Mouse (Mus musculus): ENCODE data around the gene Mad1l1. TPM values are rescaled to one million over a fixed set of nuclear protein-coding genes. Genes with fewer than 3 reads are reported as not detected.

Gene Mad1l1
- polyA plus RNA-seq, 1 experiment from 2014 or later, result 31.8 TPM

DNA sequence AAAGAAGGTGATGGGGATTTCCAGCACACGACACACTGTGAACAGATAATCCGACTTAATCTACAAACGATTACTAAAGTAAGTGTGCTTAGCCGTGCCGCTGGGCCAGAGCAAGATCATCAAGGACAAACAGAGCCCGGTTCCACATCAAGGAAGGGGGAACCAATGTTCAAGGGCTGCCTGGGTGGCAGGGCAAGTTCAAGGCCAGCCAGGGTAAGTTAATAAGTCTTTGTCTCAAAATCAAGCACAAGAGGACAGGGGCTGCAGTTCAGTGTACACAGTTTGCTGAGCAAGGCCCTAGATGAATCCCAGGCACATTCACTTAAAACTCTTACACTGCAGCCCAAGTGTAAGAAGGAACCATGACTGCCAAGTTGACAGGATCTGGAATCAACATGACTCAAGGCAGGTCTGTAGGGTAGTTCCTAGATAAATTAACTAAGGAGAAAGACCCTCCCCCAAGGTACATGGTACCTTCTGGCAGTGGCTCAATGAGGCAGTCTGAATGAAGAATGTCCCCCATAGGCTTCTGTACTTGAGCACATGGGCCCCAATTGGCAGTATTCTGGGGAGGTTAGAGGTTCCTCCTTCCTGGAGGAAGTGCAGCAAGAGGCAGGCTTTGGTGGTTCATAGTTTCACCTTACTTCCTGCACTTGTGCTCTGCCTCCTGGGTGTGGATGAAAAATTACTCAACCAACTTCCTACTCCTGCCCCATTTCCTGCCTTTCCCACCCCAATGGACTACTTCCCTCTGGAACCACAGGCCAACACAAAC, 159.1 kb downstream of the Mad1l1 start:
- Histone ChIP-seq H3K9me3 (no peaks in the 10 kb centered on the region), H3K27ac (replicated peaks) (no peak overlapping the region), H3K27me3 (no peaks in the 10 kb centered on the region), H3K4me2 (no peak overlapping the region), H3K36me3 (no peaks in the 10 kb centered on the region), H3K9ac (no peak overlapping the region), H3K4me1 (replicated peaks) (no peaks in the 10 kb centered on the region; the same call in 1 of the 2 replicates), H3K4me3 (no peak overlapping the region)
- no peak for ATAC-seq (ENCODE audit: low read depth)
- 89% methylated on average over 6 of the region's 6 CpGs for WGBS

DNA sequence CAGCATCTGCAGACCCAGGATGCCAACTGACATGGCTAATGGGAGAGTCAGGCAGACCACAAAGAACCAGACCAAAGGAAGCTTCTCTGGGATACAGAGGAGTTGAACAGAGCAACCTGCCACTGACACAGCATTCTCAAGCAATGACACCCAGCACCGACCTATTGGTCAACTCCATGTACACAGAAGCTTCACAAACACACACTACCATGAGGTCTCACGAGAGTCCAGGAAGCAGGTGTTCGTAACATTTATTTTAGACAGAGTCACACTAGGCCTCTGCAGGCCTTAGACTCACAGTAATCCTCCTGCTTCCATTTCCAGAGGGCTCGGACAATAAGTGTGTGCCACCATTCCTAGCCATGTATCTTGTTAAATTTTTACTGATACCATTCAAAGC, 162.3 kb downstream of the Mad1l1 start:
- no peak overlapping the region for H3K4me2 ChIP-seq
- no peak overlapping the region for H3K9ac ChIP-seq
- H3K27me3 ChIP-seq, result no peaks in the 10 kb centered on the region
- 93% methylated on average over 4 of the region's 4 CpGs for WGBS
- H3K9me3 ChIP-seq, result no peaks in the 10 kb centered on the region
- H3K27ac ChIP-seq (replicated peaks), result no peak overlapping the region
- H3K4me3 ChIP-seq, result no peak overlapping the region
- H3K36me3 ChIP-seq, result no peaks in the 10 kb centered on the region
- ATAC-seq (ENCODE audit: low read depth), result no peak
- peaks cover 4% of the 10 kb centered on the region; the same call in 1 of the 2 replicates for H3K4me1 ChIP-seq (replicated peaks)

DNA sequence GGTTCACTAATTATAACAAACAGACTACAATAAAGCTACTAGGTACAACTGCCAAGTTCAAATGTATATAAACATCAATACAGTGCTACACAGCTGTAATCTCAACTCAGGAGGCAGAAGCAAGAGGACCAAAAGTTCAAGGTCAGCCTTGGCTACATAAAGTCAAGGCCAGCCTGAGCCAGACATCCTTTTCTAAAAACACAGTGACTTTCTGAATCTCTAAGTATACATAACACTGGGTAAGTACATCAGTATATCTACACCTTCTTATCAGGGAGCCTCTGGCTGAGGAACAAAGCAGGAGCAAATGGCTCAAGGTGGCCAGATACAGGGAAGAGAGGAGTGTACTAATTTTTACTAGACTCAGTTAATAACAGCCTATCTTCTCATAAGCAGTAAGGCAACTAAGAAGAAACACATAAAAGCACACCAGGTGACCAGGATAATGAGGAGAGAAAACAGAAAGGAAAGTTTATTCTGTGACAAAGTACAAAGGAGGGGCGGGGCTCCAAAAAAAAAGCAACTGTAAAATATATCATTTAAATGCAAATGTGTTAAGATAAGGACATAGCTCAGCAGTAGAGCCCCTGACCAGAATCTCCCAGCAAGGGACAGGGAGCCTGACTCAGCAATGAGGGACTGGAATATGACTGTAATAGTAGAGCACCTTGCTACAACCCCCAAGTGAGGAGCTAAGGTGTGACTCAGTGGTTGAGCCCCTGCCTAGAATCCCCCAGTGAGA, 163.3 kb downstream of the Mad1l1 start:
- no peaks in the 10 kb centered on the region for H3K36me3 ChIP-seq
- no peaks in the 10 kb centered on the region for H3K9me3 ChIP-seq
- no peak overlapping the region for H3K4me3 ChIP-seq
- peaks cover 4% of the 10 kb centered on the region; the same call in 1 of the 2 replicates for H3K4me1 ChIP-seq (replicated peaks)
- H3K9ac ChIP-seq, result no peak overlapping the region
- H3K27ac ChIP-seq (replicated peaks), result no peak overlapping the region
- no peaks in the 10 kb centered on the region for H3K27me3 ChIP-seq
- no peak overlapping the region for H3K4me2 ChIP-seq
- 87% methylated on average over 1 of the region's 1 CpGs for WGBS
- no peak for ATAC-seq (ENCODE audit: low read depth)

DNA sequence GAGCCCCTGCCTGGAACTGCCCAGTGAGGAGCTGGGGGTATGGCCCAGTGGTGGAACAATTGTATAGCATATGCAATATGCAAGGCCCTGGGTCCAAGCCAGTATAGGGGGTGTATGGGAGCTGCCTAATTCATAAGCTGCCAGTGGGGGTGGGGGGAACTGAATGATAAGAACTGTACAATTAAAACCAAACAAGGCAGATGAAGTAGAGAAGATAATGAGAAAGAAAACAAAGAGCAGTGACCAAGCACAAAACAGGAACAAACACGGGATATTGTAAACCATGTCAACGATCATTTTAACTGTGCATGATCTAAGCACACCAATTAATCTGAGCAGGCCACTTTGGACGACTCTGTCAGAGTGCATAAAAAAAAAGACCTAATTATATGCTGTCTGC, 167.2 kb downstream of the Mad1l1 start:
- Histone ChIP-seq H3K9me3 (no peaks in the 10 kb centered on the region), H3K9ac (no peak overlapping the region), H3K27me3 (no peaks in the 10 kb centered on the region), H3K4me1 (replicated peaks) (peaks cover 29% of the 10 kb centered on the region), H3K4me2 (no peak overlapping the region), H3K4me3 (no peak overlapping the region), H3K27ac (replicated peaks) (no peak overlapping the region), H3K36me3 (no peaks in the 10 kb centered on the region)
- WGBS, result 83% methylated on average over 3 of the region's 3 CpGs
- no peak for ATAC-seq (ENCODE audit: low read depth)

DNA sequence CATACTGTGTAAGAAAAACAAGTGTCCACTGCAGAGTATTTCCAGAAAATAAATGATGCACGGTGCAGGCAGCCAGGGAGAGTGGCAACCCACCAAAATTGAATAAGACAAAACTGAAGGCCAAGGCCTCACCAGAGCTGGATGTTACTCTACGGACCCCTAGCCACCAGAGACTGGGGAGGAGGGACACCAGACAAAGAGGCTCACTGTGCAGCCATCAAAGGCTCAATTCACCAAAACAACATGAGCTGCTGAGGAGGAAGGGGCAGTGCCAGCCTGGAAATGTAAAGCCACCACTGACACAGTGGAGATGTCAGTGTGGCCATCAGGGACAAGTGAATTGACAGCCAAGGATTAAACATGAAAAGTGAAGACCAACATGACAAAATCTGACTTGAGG, 169.5 kb downstream of the Mad1l1 start:
- peak; percentile 49 for ATAC-seq (ENCODE audit: low read depth)
- WGBS, result 27% methylated on average over 2 of the region's 2 CpGs
- H3K4me3 ChIP-seq, result no peak overlapping the region
- H3K9me3 ChIP-seq, result no peaks in the 10 kb centered on the region
- peaks cover 35% of the 10 kb centered on the region for H3K4me1 ChIP-seq (replicated peaks)
- H3K9ac ChIP-seq, result no peak overlapping the region
- no peaks in the 10 kb centered on the region for H3K36me3 ChIP-seq
- H3K27ac ChIP-seq (replicated peaks), result peak overlapping the region; percentile 63
- no peak overlapping the region for H3K4me2 ChIP-seq
- no peaks in the 10 kb centered on the region for H3K27me3 ChIP-seq

DNA sequence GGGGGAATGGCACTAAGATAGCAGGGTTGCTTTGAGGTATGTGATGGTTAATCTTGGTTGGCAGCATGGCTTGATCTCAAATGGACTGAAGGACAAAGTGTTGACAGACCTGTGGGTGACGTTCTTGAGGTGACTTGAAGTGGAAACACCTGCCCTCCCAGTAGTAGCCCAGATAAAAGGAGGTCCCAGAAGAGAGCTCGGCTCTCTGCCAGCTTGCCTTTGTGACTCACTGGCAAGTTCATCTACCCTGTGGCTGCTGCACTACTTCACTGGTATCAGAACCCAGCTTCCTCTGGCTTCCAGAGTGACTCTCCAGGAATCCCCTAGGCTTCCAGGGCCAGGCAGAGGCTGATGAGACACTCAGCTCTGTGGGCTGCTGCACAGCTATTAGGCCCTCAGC, 170.2 kb downstream of the Mad1l1 start:
- Histone ChIP-seq H3K36me3 (no peaks in the 10 kb centered on the region), H3K4me3 (no peak overlapping the region), H3K9ac (no peak overlapping the region), H3K27ac (replicated peaks) (peak overlapping the region; percentile 63), H3K4me2 (no peak overlapping the region), H3K4me1 (replicated peaks) (peaks cover 42% of the 10 kb centered on the region), H3K27me3 (no peaks in the 10 kb centered on the region), H3K9me3 (no peaks in the 10 kb centered on the region)
- WGBS, result 52% methylated on average over 2 of the region's 2 CpGs
- 0 out of 2 replicates have a peak, but pooled peaks have one; percentile 37 for ATAC-seq (ENCODE audit: low read depth)

DNA sequence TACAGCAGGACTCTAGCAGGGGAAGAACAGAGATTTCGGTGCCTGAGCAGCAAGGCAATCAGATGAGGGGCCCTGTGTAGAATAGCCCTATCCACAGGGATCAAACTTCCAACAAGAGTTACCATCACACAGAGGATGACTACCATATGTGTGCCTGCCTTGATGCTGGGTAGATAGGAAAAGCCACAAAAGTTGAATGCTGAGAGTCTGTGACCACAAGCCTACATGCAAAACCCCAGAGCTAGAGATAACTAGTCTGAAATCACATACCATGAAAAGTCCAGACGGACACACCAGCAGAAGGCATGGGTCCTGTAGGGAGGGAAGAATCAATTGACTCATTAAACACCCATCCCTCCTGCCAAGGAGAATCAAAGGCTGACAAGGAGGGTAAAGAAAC, 170.7 kb downstream of the Mad1l1 start:
- 87% methylated on average over 2 of the region's 2 CpGs for WGBS
- Histone ChIP-seq H3K27ac (replicated peaks) (no peak overlapping the region), H3K4me1 (replicated peaks) (peaks cover 41% of the 10 kb centered on the region), H3K9me3 (no peaks in the 10 kb centered on the region), H3K36me3 (no peaks in the 10 kb centered on the region), H3K4me2 (no peak overlapping the region), H3K27me3 (no peaks in the 10 kb centered on the region), H3K9ac (no peak overlapping the region), H3K4me3 (no peak overlapping the region)
- no peak for ATAC-seq (ENCODE audit: low read depth)

DNA sequence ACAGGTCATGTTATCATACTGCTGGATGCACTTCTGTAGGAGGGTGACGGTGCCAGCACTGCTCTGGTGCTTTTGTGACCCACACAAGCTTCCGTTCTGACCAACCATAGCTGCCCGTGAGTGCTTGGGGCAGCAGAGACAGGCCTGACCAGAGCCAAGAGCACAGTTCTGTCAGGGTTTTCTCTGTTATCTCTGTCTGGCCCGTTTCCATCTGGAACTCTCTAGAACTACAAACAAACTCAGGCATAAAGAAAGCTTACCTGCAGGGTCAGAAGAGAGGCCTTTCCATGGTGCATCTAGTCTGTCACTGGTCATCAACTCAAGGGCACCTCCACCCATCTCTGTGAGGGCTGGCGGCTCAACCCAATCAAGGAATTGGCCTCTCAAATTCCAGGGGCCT, 171.2 kb downstream of the Mad1l1 start:
- H3K4me3 ChIP-seq, result no peak overlapping the region
- H3K27ac ChIP-seq (replicated peaks), result no peak overlapping the region
- no peaks in the 10 kb centered on the region for H3K27me3 ChIP-seq
- no peak overlapping the region for H3K4me2 ChIP-seq
- 94% methylated on average over 5 of the region's 5 CpGs for WGBS
- no peak for ATAC-seq (ENCODE audit: low read depth)
- H3K9me3 ChIP-seq, result no peaks in the 10 kb centered on the region
- H3K4me1 ChIP-seq (replicated peaks), result peaks cover 38% of the 10 kb centered on the region
- H3K9ac ChIP-seq, result no peak overlapping the region
- H3K36me3 ChIP-seq, result no peaks in the 10 kb centered on the region

DNA sequence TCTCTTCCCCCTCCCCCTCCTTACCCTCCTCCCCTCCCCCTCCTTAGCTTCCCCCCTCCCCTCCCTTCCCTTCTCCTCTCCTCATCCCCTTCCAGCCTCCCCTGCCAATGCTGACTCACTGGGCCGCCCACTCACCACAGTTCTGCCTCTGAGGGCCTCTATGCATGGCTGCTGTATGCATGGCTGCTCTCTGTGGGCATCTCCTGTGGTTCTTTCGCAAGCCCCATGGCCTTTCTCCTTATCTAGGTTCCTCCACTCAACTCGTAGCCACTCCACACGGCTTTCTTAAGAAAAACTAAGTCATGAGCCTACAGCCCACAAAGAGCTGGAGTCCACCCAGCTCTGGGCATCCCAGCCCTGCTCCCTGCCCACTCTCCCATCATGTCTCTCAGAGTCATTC, 172.1 kb downstream of the Mad1l1 start:
- Histone ChIP-seq H3K27ac (replicated peaks) (no peak overlapping the region), H3K9ac (no peak overlapping the region), H3K4me3 (no peak overlapping the region), H3K9me3 (no peaks in the 10 kb centered on the region), H3K27me3 (no peaks in the 10 kb centered on the region), H3K36me3 (no peaks in the 10 kb centered on the region), H3K4me2 (no peak overlapping the region), H3K4me1 (replicated peaks) (peaks cover 38% of the 10 kb centered on the region)
- WGBS, result 78% methylated on average over 4 of the region's 4 CpGs
- ATAC-seq (ENCODE audit: low read depth), result no peak

DNA sequence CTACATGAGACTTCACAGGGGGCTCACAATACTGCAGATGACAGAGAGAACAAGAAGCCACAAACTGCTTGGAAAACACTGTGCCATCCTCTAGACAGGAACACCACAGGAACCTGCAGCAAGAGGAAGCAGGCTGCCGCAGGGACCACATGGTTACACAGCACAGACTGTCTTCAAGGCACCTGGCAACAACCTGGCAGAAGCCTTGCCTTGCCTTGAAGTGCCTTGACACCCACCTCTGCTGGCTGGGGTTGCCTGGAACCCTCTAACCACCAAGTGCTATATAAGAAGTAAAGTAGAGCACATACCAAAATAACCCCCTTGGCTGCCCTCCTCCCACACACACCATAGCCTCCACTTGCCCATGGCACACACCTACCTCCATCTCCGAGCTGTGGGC, 177.8 kb downstream of the Mad1l1 start:
- Histone ChIP-seq H3K4me1 (replicated peaks) (peaks cover 9% of the 10 kb centered on the region), H3K36me3 (no peaks in the 10 kb centered on the region), H3K4me3 (no peak overlapping the region), H3K9me3 (no peaks in the 10 kb centered on the region), H3K9ac (no peak overlapping the region), H3K27me3 (no peaks in the 10 kb centered on the region), H3K4me2 (no peak overlapping the region), H3K27ac (replicated peaks) (no peak overlapping the region)
- 91% methylated on average over 2 of the region's 2 CpGs for WGBS
- no peak for ATAC-seq (ENCODE audit: low read depth)

DNA sequence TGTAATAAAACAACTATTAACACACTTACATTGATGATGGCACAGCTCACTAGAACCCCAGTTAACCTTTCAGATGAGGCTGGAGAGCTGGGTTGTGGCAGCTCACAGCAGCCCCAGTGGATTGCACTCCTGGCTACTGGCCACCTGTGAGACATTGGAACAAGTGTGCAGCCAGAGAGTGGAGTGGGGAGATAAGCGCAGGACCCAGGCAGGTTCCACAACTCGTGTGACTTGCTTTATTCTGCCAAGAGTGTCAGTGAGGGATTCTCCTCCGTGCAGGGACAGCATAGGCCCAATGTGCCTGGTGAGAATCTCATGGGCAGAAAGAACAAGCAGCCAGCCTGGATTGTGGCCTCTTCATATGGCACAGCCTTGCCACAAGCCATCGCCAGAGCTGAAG, 180.0 kb downstream of the Mad1l1 start:
- Histone ChIP-seq H3K27me3 (no peaks in the 10 kb centered on the region), H3K4me3 (no peak overlapping the region), H3K9ac (no peak overlapping the region), H3K36me3 (no peaks in the 10 kb centered on the region), H3K4me2 (no peak overlapping the region), H3K27ac (replicated peaks) (no peak overlapping the region), H3K4me1 (replicated peaks) (peaks cover 18% of the 10 kb centered on the region), H3K9me3 (no peaks in the 10 kb centered on the region)
- WGBS, result 92% methylated on average over 4 of the region's 4 CpGs
- ATAC-seq (ENCODE audit: low read depth), result no peak

DNA sequence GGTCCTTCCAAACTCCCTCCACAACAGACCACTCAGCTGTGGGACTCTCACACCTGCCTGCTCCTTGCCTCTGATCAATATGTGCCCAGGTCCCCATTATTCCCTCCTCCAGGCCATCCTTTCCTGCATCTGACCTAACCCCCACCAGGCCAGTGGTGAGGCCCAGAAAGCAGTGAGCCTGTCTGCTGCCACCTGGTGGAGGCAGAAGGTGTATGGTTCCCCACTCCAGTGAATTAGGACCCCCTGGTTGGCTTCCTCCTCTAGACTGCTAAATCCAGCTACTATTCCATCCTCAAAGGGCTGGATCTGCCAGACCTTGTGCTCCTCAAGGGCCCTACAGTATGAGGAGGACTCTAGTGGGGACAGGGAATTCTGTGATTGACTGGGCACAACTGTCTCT, 181.1 kb downstream of the Mad1l1 start:
- Histone ChIP-seq H3K4me3 (no peak overlapping the region), H3K36me3 (no peaks in the 10 kb centered on the region), H3K4me2 (no peak overlapping the region), H3K27me3 (no peaks in the 10 kb centered on the region), H3K9me3 (no peaks in the 10 kb centered on the region), H3K4me1 (replicated peaks) (peaks cover 28% of the 10 kb centered on the region), H3K9ac (no peak overlapping the region), H3K27ac (replicated peaks) (no peak overlapping the region)
- peak; percentile 23; the same call in 1 of the 2 replicates for ATAC-seq (ENCODE audit: low read depth)
